Mouse (Mus musculus): Measurements from ENCODE around the gene Gxylt2.

- TF ChIP-seq CTCF (IDR thresholded peaks at IDR 0.05; ENCODE audit: low read depth) (no peak), EP300 (optimal IDR thresholded peaks at IDR 0.05) (no peak)
Measured at GRCm38 (mm10) chr6:100671401-100671800, 33.1 kb upstream of the Gxylt2 start.

All from stomach, postnatal 0 days (tissue).